12 mouse cellular contexts compared by ENCODE assay signal in the genomic region with DNA sequence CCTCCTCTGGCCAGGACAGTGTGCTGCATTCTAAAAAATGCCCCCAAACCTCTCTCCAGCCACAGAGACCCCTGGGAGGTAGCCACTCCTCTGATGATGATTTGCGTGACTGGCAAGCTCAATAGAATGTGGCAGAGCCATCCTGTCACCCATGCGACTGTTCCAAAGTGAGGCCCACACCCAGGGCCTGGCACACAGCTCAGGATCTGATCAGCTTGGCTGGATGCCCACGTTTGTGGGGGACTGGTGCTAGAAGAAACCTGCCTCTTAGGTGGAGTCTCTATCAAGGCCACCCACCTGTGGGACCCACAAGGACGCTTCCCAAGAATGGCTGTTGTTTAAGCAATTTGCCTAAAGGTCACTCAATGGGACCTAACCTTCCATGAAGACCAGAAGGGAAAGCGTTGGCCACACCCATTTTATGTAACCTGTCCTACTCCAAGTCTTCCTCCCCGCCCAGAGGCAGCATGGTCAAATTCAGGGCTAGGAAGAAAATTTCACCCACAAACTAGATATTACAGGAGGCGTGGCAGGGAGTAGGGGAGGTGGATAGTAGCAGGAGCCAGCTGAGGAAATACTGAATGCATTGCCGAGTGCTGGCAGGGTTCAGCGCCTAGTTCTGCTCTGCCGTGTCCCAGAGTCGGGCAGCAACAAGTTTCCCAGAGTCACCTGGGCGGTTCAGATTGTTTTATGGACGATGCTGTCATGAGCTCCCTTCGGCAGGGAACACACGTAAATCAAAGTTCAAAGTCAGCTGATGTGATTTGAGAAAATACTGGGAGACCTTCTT. TPM values are rescaled to one million over a fixed set of nuclear protein-coding genes. Genes with fewer than 3 reads are reported as not detected.
A peak's percentile ranks its signal among the peaks of the same experiment; 100 is the strongest.
DNase-seq lines count a peak whose midpoint lies in the region; ATAC-seq and TF ChIP-seq lines count a peak whose summit lies in the region.
"Had no signal": no experiment of that assay in that cellular context is flagged by ENCODE, and none has a peak within 500 bp of the region (broad histone marks: within the 10 kb centered on the region; RNA-seq: fewer than 3 reads in every experiment).

No protein-coding gene starts in this region.

- no peak for TF ChIP-seq CTCF in heart, postnatal 0 days (IDR thresholded peaks at IDR 0.05; ENCODE audit: low read depth)

- H3K36me3 ChIP-seq in lung, embryonic 15.5 days, result no peaks in the 10 kb centered on the region
- H3K36me3 ChIP-seq in embryonic facial prominence, embryonic 15.5 days, result no peaks in the 10 kb centered on the region
- no peaks in the 10 kb centered on the region for H3K36me3 ChIP-seq in heart, postnatal 0 days (replicated peaks; ENCODE audit: control insufficient read depth, insufficient read depth, low read length)
- no peaks in the 10 kb centered on the region for H3K36me3 ChIP-seq in stomach, embryonic 14.5 days (ENCODE audit: control insufficient read depth, insufficient read depth, low read length)
- H3K36me3 ChIP-seq: G1E had no signal

- 34% methylated on average over 15 of the region's 15 CpGs for WGBS in lung, embryonic 15.5 days
- 24% methylated on average over 15 of the region's 15 CpGs for WGBS in embryonic facial prominence, embryonic 15.5 days
- WGBS in heart, postnatal 0 days, result 42% methylated on average over 15 of the region's 15 CpGs
- 31% methylated on average over 15 of the region's 15 CpGs for WGBS in stomach, embryonic 14.5 days

- peak overlapping the region; percentile 41; the same call in 1 of the 2 replicates for H3K27ac ChIP-seq in lung, embryonic 15.5 days
- H3K27ac ChIP-seq in embryonic facial prominence, embryonic 15.5 days (replicated peaks), result peak overlapping the region; percentile 74
- peak overlapping the region; percentile 72 for H3K27ac ChIP-seq in heart, postnatal 0 days (ENCODE audit: low read depth)
- no peak overlapping the region for H3K27ac ChIP-seq in stomach, embryonic 14.5 days (ENCODE audit: low read length)
- H3K27ac ChIP-seq: left cerebral cortex, adult 2 months had no signal

- TF ChIP-seq EP300 in heart, postnatal 0 days (IDR thresholded peaks at IDR 0.05; ENCODE audit: low read depth), result no peak

- H3K4me3 ChIP-seq in lung, embryonic 15.5 days, result no peak overlapping the region; the same call in 1 of the 2 replicates
- H3K4me3 ChIP-seq in embryonic facial prominence, embryonic 15.5 days (replicated peaks), result peak overlapping the region; percentile 33
- peak overlapping the region; percentile 40 for H3K4me3 ChIP-seq in heart, postnatal 0 days (ENCODE audit: low read depth, low read length)
- H3K4me3 ChIP-seq in stomach, embryonic 14.5 days (ENCODE audit: low read depth, low read length), result peak overlapping the region; percentile 18; the same call in 1 of the 2 replicates
- H3K4me3 ChIP-seq: left cerebral cortex, adult 2 months had no signal

- H3K9me3 ChIP-seq in lung, embryonic 15.5 days, result no peaks in the 10 kb centered on the region
- H3K9me3 ChIP-seq in embryonic facial prominence, embryonic 15.5 days (replicated peaks), result no peaks in the 10 kb centered on the region
- no peaks in the 10 kb centered on the region for H3K9me3 ChIP-seq in heart, postnatal 0 days (replicated peaks; ENCODE audit: control insufficient read depth, low read length)
- no peaks in the 10 kb centered on the region for H3K9me3 ChIP-seq in stomach, embryonic 14.5 days (ENCODE audit: control insufficient read depth, low read depth, low read length)
- H3K9me3 ChIP-seq: G1E had no signal

- H3K9ac ChIP-seq in lung, embryonic 15.5 days, result no peak overlapping the region
- H3K9ac ChIP-seq in embryonic facial prominence, embryonic 15.5 days, result 0 out of 2 replicates have a peak overlapping the region, but pooled peaks have one; percentile 6
- H3K9ac ChIP-seq in heart, postnatal 0 days (replicated peaks; ENCODE audit: low read depth, low read length), result no peak overlapping the region
- H3K9ac ChIP-seq in stomach, embryonic 14.5 days (replicated peaks; ENCODE audit: low read depth, low read length), result no peak overlapping the region

- no peak for ATAC-seq in lung, embryonic 15.5 days (ENCODE audit: borderline replicate concordance, extremely low read depth, low FRiP score, low TSS enrichment)
- ATAC-seq in embryonic facial prominence, embryonic 15.5 days (ENCODE audit: insufficient number of reproducible peaks, low FRiP score, low TSS enrichment, low read depth), result no peak; the same call in 1 of the 2 replicates
- ATAC-seq in heart, postnatal 0 days (ENCODE audit: insufficient read depth, low read depth), result no peak
- ATAC-seq in stomach, embryonic 14.5 days (ENCODE audit: insufficient number of reproducible peaks, insufficient read depth, low FRiP score, low read depth), result 0 out of 2 replicates have a peak, but pooled peaks have one; percentile 46
- ATAC-seq: inflammation-experienced regulatory T-cells, adult 6 months had no signal

- H3K4me2 ChIP-seq in lung, embryonic 15.5 days, result peak overlapping the region; percentile 39; the same call in 1 of the 2 replicates
- peak overlapping the region; percentile 43 for H3K4me2 ChIP-seq in embryonic facial prominence, embryonic 15.5 days (replicated peaks)
- peak overlapping the region; percentile 55 for H3K4me2 ChIP-seq in heart, postnatal 0 days (ENCODE audit: low read depth, low read length)
- peak overlapping the region; percentile 29 for H3K4me2 ChIP-seq in stomach, embryonic 14.5 days (replicated peaks; ENCODE audit: low read depth, low read length)

- peaks cover 20% of the 10 kb centered on the region for H3K4me1 ChIP-seq in lung, embryonic 15.5 days
- H3K4me1 ChIP-seq in embryonic facial prominence, embryonic 15.5 days, result peaks cover 15% of the 10 kb centered on the region; the same call in 1 of the 2 replicates
- H3K4me1 ChIP-seq in heart, postnatal 0 days (ENCODE audit: control insufficient read depth, insufficient read depth), result peaks cover 4% of the 10 kb centered on the region; the same call in 1 of the 2 replicates
- H3K4me1 ChIP-seq in stomach, embryonic 14.5 days (ENCODE audit: control insufficient read depth, insufficient read depth, low read length), result no peaks in the 10 kb centered on the region

- no peaks in the 10 kb centered on the region for H3K27me3 ChIP-seq in lung, embryonic 15.5 days
- peaks cover 9% of the 10 kb centered on the region for H3K27me3 ChIP-seq in embryonic facial prominence, embryonic 15.5 days
- no peaks in the 10 kb centered on the region for H3K27me3 ChIP-seq in heart, postnatal 0 days (ENCODE audit: control insufficient read depth, insufficient read depth, low read length)
- no peaks in the 10 kb centered on the region; the same call in 1 of the 2 replicates for H3K27me3 ChIP-seq in stomach, embryonic 14.5 days (ENCODE audit: control insufficient read depth, insufficient read depth, low read length)

- no peak for DNase-seq in lung, postnatal 10 days
- peak; percentile 16 for DNase-seq in heart, postnatal 0 days (ENCODE audit: low spot score)
- no peak for DNase-seq in spleen, postnatal 10 days (ENCODE audit: low spot score in 2 of 2)
- no peak for DNase-seq in cerebellum, adult 8-10 months
- DNase-seq: gastrocnemius, postnatal 14 days; right cerebral cortex, postnatal 14 days had no signal

RNA-seq across cellular contexts. Expression of gene Mall, which starts 0.9 kb away (rescaled TPM):
- 3.9 and 4.6 TPM in 2 replicates for polyA plus RNA-seq in lung, embryonic 15.5 days (2015; fragmentation: Nextera tagmentation; extraction: Ambion mirVana)
- 32.3 and 37.3 TPM in 2 replicates for polyA plus RNA-seq in embryonic facial prominence, embryonic 15.5 days (2015; fragmentation: Nextera tagmentation; extraction: Ambion mirVana)
- total RNA-seq in heart, postnatal 0 days (2014; rRNA removed; ENCODE audit: low replicate concordance), result 13.0 and 17.6 TPM in 2 replicates
- polyA plus RNA-seq in heart, postnatal 0 days (2015; fragmentation: Nextera tagmentation; extraction: Ambion mirVana), result 7.0 and 7.4 TPM in 2 replicates
- 8.9 and 11.0 TPM in 2 replicates for polyA plus RNA-seq in stomach, embryonic 14.5 days (2014; fragmentation: Nextera tagmentation; extraction: Ambion mirVana)
- total RNA-seq: G1E had no signal
- polyA plus RNA-seq: G1E; inflammation-experienced regulatory T-cells, adult 6 months had no signal

RNA-seq across cellular contexts. Expression of gene Nphp1, which starts 59.8 kb away (rescaled TPM):
- polyA plus RNA-seq in lung, embryonic 15.5 days (2015; fragmentation: Nextera tagmentation; extraction: Ambion mirVana), result 36.9 and 39.7 TPM in 2 replicates
- 36.4 and 45.6 TPM in 2 replicates for polyA plus RNA-seq in embryonic facial prominence, embryonic 15.5 days (2015; fragmentation: Nextera tagmentation; extraction: Ambion mirVana)
- total RNA-seq in heart, postnatal 0 days (2014; rRNA removed; ENCODE audit: low replicate concordance), result 6.7 and 8.9 TPM in 2 replicates
- polyA plus RNA-seq in heart, postnatal 0 days (2015; fragmentation: Nextera tagmentation; extraction: Ambion mirVana), result 17.2 and 21.3 TPM in 2 replicates
- 22.9 and 23.2 TPM in 2 replicates for polyA plus RNA-seq in stomach, embryonic 14.5 days (2014; fragmentation: Nextera tagmentation; extraction: Ambion mirVana)
